Mouse (Mus musculus): ENCODE data around the gene Sele.
A peak's percentile ranks its signal among the peaks of the same experiment; 100 is the strongest.

The Sele gene

GRCm38 (mm10) chr1:164073091-164073490, 25.1 kb downstream of the Sele start:
- no peak for DNase-seq

DNA sequence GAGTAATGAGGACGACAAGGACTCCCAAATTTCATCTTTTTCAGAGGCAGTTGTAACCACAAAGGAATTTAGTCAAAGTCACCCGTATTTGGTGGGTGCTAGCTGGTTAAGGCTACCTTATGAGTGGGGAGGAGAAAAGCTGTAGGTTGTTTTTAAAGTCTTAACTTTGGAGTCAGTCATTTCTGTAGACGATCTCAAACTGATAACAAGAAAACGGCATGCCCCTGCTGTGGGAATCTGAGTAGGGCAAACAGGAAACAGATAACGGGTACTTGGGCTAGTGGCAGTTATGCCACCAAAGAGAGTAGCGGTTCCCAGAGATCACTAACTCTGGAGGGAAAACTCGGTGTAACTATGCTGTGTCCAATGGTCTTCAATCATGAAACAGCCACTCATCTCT, 25.8 kb downstream of the Sele start:
- no peak for DNase-seq

DNA sequence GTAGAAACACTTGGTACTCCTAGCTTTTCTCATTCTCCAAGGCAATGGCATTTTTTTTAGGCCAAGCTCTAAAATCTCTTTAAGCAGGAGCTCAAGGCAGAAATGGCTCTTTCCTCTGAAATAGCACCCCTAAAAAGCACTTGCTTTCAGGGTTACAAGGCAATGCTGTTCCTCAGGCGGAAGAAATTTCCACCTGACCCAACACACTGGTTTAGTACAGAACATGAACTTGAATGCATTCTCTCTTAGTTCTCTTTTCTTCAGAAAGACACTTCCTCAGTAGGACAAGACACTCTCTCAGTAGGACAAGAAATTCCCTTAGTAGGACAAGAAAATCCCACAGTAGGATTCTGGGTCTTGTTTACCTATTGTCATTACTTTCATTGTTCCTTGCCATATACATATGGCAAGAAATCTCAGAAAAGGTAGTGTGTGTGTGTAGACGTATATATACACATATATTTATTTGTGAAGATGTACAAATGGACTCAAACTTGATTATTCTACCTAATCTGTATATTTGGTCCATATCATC, 26.6 kb downstream of the Sele start:
- no peak for DNase-seq

- DNase-seq: no peak
These were observed 27.4 kb downstream of the Sele start for GRCm38 (mm10) chr1:164075416-164075815.

DNA sequence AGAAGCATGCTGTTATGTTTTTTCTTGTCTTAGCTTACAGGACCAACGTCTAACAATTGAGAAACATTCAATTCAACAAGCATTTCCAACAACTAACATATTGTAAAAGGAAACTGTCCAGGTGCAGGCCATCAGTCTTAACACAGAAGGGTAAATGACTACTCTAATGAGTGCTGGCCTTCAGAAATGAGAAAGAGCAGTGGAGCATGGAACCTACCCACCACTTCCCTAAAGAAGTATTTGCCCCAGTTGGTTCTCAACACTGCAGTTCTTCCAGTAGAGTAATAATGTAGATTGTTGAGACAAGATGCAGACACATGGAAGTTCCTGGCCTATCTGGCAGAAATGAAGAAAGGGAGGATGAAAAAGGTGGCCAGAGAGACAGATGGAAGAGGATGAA, 28.4 kb downstream of the Sele start:
- DNase-seq: no peak

DNA sequence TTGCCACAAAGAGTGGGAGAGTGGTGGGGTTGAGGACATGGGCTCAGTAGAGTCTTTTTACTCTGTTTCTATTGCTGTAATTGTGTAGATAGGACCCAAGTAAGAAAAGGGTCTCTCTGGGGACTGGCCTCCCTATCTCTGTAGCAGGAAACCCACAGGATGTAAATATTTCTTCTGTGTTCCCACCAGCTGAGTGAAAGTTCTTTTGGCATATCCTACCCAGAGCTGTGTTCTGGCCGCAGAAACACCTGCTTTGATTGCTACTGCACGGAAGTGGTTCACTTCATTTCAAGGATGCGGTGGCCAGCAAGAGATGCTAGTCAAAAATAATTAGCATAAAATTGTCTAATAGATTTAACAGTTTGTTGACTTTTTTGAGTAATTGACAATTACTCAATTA, 29.0 kb downstream of the Sele start:
- DNase-seq: peak in 1 of 2 experiments; percentile 41

- peak in 1 of 2 experiments; percentile 47 for DNase-seq
These were observed 30.3 kb downstream of the Sele start for GRCm38 (mm10) chr1:164078323-164078741.

DNA sequence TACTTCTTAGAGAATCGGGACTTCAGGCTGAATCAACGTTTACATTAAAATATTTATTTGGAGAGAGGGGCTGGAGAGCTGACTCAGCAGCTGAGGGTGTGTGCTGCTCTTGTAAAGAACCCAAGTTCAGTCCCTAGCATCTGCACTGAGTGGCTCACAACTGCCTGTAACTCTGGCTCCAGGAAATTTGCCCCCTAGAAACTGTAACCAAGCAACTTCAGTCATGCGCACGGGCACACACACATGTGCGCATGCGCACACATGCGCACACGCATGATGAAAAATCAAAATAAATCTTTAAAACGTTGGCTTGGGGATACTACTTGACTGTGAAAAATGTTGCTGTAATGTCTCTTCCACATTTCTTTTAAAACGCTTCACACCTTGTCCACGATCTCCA, 31.1 kb downstream of the Sele start:
- no peak for DNase-seq

- no peak for DNase-seq
These were observed 35.0 kb downstream of the Sele start for GRCm38 (mm10) chr1:164083046-164083445.

DNA sequence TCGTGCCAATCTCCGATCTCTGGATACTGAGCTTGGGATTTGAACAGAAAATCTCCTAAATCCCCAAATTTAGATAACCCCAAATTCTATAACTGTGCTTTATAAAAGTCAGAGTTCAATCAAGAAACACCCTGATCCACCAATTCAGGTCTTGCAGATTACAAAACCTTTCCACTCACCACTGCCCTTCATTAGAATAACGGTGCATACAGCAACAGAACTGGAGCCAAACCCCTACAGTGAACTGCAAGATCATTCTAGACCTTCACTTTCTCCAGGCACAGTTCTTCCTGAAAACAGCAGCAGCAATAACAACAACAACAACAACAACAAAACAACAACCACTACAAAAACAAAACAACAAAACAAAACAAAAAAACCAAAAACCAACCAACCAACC, 38.8 kb downstream of the Sele start:
- DNase-seq: no peak

- DNase-seq: no peak
These were observed 39.8 kb downstream of the Sele start for GRCm38 (mm10) chr1:164087872-164088271.

DNA sequence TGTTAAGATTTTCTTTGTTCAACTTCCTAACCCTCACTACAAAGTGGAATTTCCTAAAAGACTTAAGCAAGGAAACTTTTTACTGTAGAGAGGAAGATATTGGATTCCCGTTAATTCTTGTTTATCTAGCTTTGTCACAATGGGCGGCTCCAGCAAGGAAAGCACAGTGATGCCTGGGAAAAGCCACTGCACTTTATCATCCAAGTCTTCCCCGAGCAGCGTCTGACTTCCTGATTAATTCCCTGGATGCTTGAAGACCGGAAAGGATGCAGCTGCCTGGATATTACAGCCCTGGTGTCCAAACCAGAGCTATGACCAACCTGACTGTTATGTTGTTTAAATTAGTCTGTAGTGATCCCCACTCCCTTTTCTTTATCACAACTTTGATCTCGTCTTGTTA, 48.7 kb downstream of the Sele start:
- no peak for DNase-seq

GRCm38 (mm10) chr1:164097911-164098310, 49.9 kb downstream of the Sele start:
- DNase-seq: no peak

DNA sequence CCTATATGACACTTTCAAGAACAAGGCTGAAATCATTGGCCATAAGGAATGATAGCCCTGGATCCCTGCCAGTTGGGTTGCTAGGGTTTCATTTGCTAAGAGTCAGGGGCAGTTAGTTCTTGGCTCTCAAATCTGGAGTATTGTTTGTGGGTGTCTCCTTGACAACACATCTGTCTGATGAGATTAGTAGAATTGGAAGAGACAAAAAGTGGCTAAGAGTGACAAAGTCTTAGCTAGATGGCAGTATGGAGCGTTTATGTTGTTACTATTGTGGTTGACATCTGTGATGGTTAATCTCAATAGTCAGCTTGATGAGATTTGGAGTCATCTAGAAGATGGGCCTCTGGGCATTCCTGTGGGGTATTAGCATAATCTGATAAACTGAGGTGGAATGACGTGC, 50.3 kb downstream of the Sele start:
- DNase-seq: no peak
